Mouse (Mus musculus) intestine, embryonic 15.5 days (tissue): ENCODE data around the gene Fbxo44. TPM values are rescaled to one million over a fixed set of nuclear protein-coding genes. Genes with fewer than 3 reads are reported as not detected.
"Not testable (repeated sequence)": the region's sequence is repeated elsewhere in the genome, so short reads cannot be mapped to it uniquely, and the experiment has no call there.

ENCODE experiments used
- ATAC-seq: fragments of 200-750 bp; cut with Nextera tagmentation; 2 replicates; pipeline ENCODE4 v1.8.0; 2017; ENCODE audit warnings: moderate TSS enrichment, moderate library complexity
- H3K27ac ChIP-seq: fragments of 300-500 bp; sonication (generic); 2 replicates; pipeline ENCODE4 v1.5.1; 2015; ENCODE audit warnings: mild to moderate bottlenecking, inconsistent platforms
- H3K27me3 ChIP-seq: fragments of 300-500 bp; sonication (generic); replicated peaks from 2 replicates; pipeline ENCODE4 v1.6.1; 2015; ENCODE audit warnings: inconsistent platforms
- H3K36me3 ChIP-seq: fragments of 300-500 bp; sonication (generic); 2 replicates; pipeline ENCODE4 v1.6.1; 2015; ENCODE audit warnings: inconsistent platforms
- H3K4me1 ChIP-seq: fragments of 300-500 bp; sonication (generic); replicated peaks from 2 replicates; pipeline ENCODE4 v1.6.1; 2015; ENCODE audit warnings: inconsistent platforms
- H3K4me2 ChIP-seq: fragments of 300-500 bp; sonication (generic); replicated peaks from 2 replicates; pipeline ENCODE4 v1.6.1; 2015; ENCODE audit warnings: mild to moderate bottlenecking, inconsistent platforms
- H3K4me3 ChIP-seq: fragments of 300-500 bp; sonication (generic); replicated peaks from 2 replicates; pipeline ENCODE4 v1.5.1; 2015; ENCODE audit warnings: inconsistent platforms
- H3K9ac ChIP-seq: fragments of 300-500 bp; sonication (generic); 2 replicates; pipeline ENCODE4 v1.6.1; 2015; ENCODE audit warnings: inconsistent platforms
- H3K9me3 ChIP-seq: fragments of 300-500 bp; sonication (generic); 2 replicates; pipeline ENCODE4 v1.6.1; 2016; ENCODE audit warnings: inconsistent platforms
- WGBS: fragments of 180-500 bp; shearing (Covaris S2); methylation state at CpG from one replicate; pipeline ENCODE4 v1.1.7; 2015; 5-methylcytosine and 5-hydroxymethylcytosine counted together
- polyA plus RNA-seq: library from polyadenylated mRNA; unstranded; fragments of >200 nt; fragmentation: Nextera tagmentation; extraction: Ambion mirVana; gene quantifications from 2 replicates; pipeline ENCODE4 v1.2.1, GENCODE M21; 2015

Fbxo44 gene
- 6.8 and 7.2 TPM in 2 replicates for polyA plus RNA-seq

- WGBS, result 1% methylated on average over 43 of the region's 43 CpGs
- peaks cover 32% of the 10 kb centered on the region for H3K4me1 ChIP-seq
- peak within 1 kb of the TSS; percentile 44; the same call in 1 of the 2 replicates for H3K27ac ChIP-seq
- H3K36me3 ChIP-seq, result no peaks in the 10 kb centered on the region
- peaks cover 60% of the 10 kb centered on the region for H3K27me3 ChIP-seq
- ATAC-seq, result peak; percentile 69
- peak within 1 kb of the TSS; percentile 99 for H3K4me2 ChIP-seq
- peak within 1 kb of the TSS; percentile 58 for H3K4me3 ChIP-seq
- peak within 1 kb of the TSS; percentile 60 for H3K9ac ChIP-seq
- H3K9me3 ChIP-seq, result no peaks in the 10 kb centered on the region
Measured at GRCm38 (mm10) chr4:148160436-148161390, at the start of gene Fbxo44, which contains the start of gene Fbxo2. Fbxo44 (minus strand) TSS chr4:148160482. Fbxo2 (plus strand) TSS chr4:148160621.

- no peaks in the 10 kb centered on the region for H3K4me1 ChIP-seq
- no peaks in the 10 kb centered on the region for H3K9me3 ChIP-seq
- H3K27ac ChIP-seq, result no peak overlapping the region
- ATAC-seq, result no peak
- H3K9ac ChIP-seq, result no peak overlapping the region
- H3K4me3 ChIP-seq, result no peak overlapping the region
- no peaks in the 10 kb centered on the region for H3K36me3 ChIP-seq
- H3K4me2 ChIP-seq, result no peak overlapping the region
- WGBS, result 63% methylated on average over 6 of the region's 6 CpGs
- no peaks in the 10 kb centered on the region for H3K27me3 ChIP-seq
Measured at GRCm38 (mm10) chr4:148204873-148205232, 44.6 kb upstream of the Fbxo44 start.

- Histone ChIP-seq H3K27ac (no peak overlapping the region), H3K4me3 (no peak overlapping the region), H3K27me3 (no peaks in the 10 kb centered on the region), H3K4me1 (no peaks in the 10 kb centered on the region), H3K9me3 (no peaks in the 10 kb centered on the region), H3K4me2 (no peak overlapping the region), H3K9ac (no peak overlapping the region), H3K36me3 (no peaks in the 10 kb centered on the region)
- 65% methylated on average over 15 of the region's 15 CpGs for WGBS
- ATAC-seq, result peak; percentile 80; the same call in 1 of the 2 replicates
Measured at GRCm38 (mm10) chr4:148204061-148204872, 44.0 kb upstream of the Fbxo44 start.

GRCm38 (mm10) chr4:148203557-148203956, 43.3 kb upstream of the Fbxo44 start:
- Histone ChIP-seq H3K27ac (no peak overlapping the region), H3K9ac (no peak overlapping the region), H3K9me3 (no peaks in the 10 kb centered on the region), H3K4me3 (no peak overlapping the region), H3K27me3 (peaks cover 4% of the 10 kb centered on the region; the same call in 1 of the 2 replicates), H3K4me1 (no peaks in the 10 kb centered on the region), H3K36me3 (no peaks in the 10 kb centered on the region), H3K4me2 (no peak overlapping the region)
- no peak for ATAC-seq
- WGBS, result 90% methylated on average over 2 of the region's 2 CpGs

GRCm38 (mm10) chr4:148198721-148199120, 38.4 kb upstream of the Fbxo44 start:
- H3K27ac ChIP-seq, result no peak overlapping the region
- no peak overlapping the region for H3K4me2 ChIP-seq
- H3K4me3 ChIP-seq, result no peak overlapping the region
- WGBS, result 51% methylated on average over 10 of the region's 10 CpGs
- H3K9ac ChIP-seq, result no peak overlapping the region
- no peak for ATAC-seq
- H3K36me3 ChIP-seq, result no peaks in the 10 kb centered on the region
- H3K4me1 ChIP-seq, result no peaks in the 10 kb centered on the region
- H3K9me3 ChIP-seq, result no peaks in the 10 kb centered on the region
- H3K27me3 ChIP-seq, result peaks cover 4% of the 10 kb centered on the region

- no peaks in the 10 kb centered on the region for H3K9me3 ChIP-seq
- H3K36me3 ChIP-seq, result no peaks in the 10 kb centered on the region
- no peak overlapping the region for H3K4me2 ChIP-seq
- H3K27me3 ChIP-seq, result peaks cover 4% of the 10 kb centered on the region
- ATAC-seq, result no peak
- no peak overlapping the region for H3K27ac ChIP-seq
- no peaks in the 10 kb centered on the region for H3K4me1 ChIP-seq
- H3K9ac ChIP-seq, result no peak overlapping the region
- H3K4me3 ChIP-seq, result no peak overlapping the region
Measured at GRCm38 (mm10) chr4:148194400-148194799, 34.1 kb upstream of the Fbxo44 start.

GRCm38 (mm10) chr4:148192707-148193245, 32.5 kb upstream of the Fbxo44 start:
- H3K27me3 ChIP-seq, result no peaks in the 10 kb centered on the region; the same call in 1 of the 2 replicates
- no peaks in the 10 kb centered on the region for H3K36me3 ChIP-seq
- H3K4me2 ChIP-seq, result no peak overlapping the region
- H3K4me1 ChIP-seq, result no peaks in the 10 kb centered on the region
- no peak overlapping the region for H3K4me3 ChIP-seq
- ATAC-seq, result no peak
- WGBS, result 30% methylated on average over 11 of the region's 11 CpGs
- no peak overlapping the region for H3K27ac ChIP-seq
- no peak overlapping the region for H3K9ac ChIP-seq
- H3K9me3 ChIP-seq, result no peaks in the 10 kb centered on the region

GRCm38 (mm10) chr4:148188767-148189166, 28.5 kb upstream of the Fbxo44 start:
- H3K27me3 ChIP-seq, H3K4me1 ChIP-seq, H3K4me2 ChIP-seq, H3K9ac ChIP-seq, ATAC-seq, H3K9me3 ChIP-seq, H3K4me3 ChIP-seq, H3K36me3 ChIP-seq, H3K27ac ChIP-seq: not testable (repeated sequence)
- WGBS, result 94% methylated on average over 1 of the region's 1 CpGs

- no peak overlapping the region for H3K4me2 ChIP-seq
- H3K27ac ChIP-seq, result no peak overlapping the region
- WGBS, result 70% methylated on average over 4 of the region's 4 CpGs
- H3K4me3 ChIP-seq, result no peak overlapping the region
- no peaks in the 10 kb centered on the region for H3K9me3 ChIP-seq
- ATAC-seq, result no peak
- no peaks in the 10 kb centered on the region for H3K36me3 ChIP-seq
- H3K4me1 ChIP-seq, result no peaks in the 10 kb centered on the region
- H3K27me3 ChIP-seq, result peaks cover 7% of the 10 kb centered on the region; the same call in 1 of the 2 replicates
- H3K9ac ChIP-seq, result no peak overlapping the region
Measured at GRCm38 (mm10) chr4:148185819-148186218, 25.5 kb upstream of the Fbxo44 start.

GRCm38 (mm10) chr4:148184564-148184963, 24.3 kb upstream of the Fbxo44 start:
- Histone ChIP-seq H3K4me2 (no peak overlapping the region), H3K27me3 (peaks cover 7% of the 10 kb centered on the region; the same call in 1 of the 2 replicates), H3K9ac (no peak overlapping the region), H3K9me3 (no peaks in the 10 kb centered on the region), H3K4me1 (no peaks in the 10 kb centered on the region), H3K36me3 (no peaks in the 10 kb centered on the region), H3K4me3 (no peak overlapping the region), H3K27ac (no peak overlapping the region)
- 66% methylated on average over 9 of the region's 9 CpGs for WGBS
- no peak for ATAC-seq

- WGBS, result 35% methylated on average over 8 of the region's 8 CpGs
- no peak overlapping the region for H3K9ac ChIP-seq
- ATAC-seq, result no peak
Measured at GRCm38 (mm10) chr4:148182363-148182762, 22.1 kb upstream of the Fbxo44 start.

GRCm38 (mm10) chr4:148181483-148181882, 21.2 kb upstream of the Fbxo44 start:
- WGBS, result 89% methylated on average over 12 of the region's 12 CpGs
- no peaks in the 10 kb centered on the region for H3K4me1 ChIP-seq
- no peak overlapping the region for H3K9ac ChIP-seq

More at GRCm38 (mm10) chr4:148182363-148182762, 22.1 kb upstream of the Fbxo44 start:
- H3K4me3 ChIP-seq, result no peak overlapping the region
- peaks cover 11% of the 10 kb centered on the region; the same call in 1 of the 2 replicates for H3K27me3 ChIP-seq
- no peak overlapping the region for H3K4me2 ChIP-seq
- H3K36me3 ChIP-seq, result no peaks in the 10 kb centered on the region
- H3K9me3 ChIP-seq, result no peaks in the 10 kb centered on the region
- no peaks in the 10 kb centered on the region for H3K4me1 ChIP-seq
- H3K27ac ChIP-seq, result no peak overlapping the region

More at GRCm38 (mm10) chr4:148181483-148181882, 21.2 kb upstream of the Fbxo44 start:
- no peak overlapping the region for H3K4me2 ChIP-seq
- ATAC-seq, result no peak
- no peaks in the 10 kb centered on the region for H3K36me3 ChIP-seq
- H3K27ac ChIP-seq, result no peak overlapping the region
- no peak overlapping the region for H3K4me3 ChIP-seq
- H3K27me3 ChIP-seq, result peaks cover 12% of the 10 kb centered on the region; the same call in 1 of the 2 replicates
- H3K9me3 ChIP-seq, result no peaks in the 10 kb centered on the region
